Comparison of ENCODE assay signal across 32 mouse cellular contexts in the genomic region with DNA sequence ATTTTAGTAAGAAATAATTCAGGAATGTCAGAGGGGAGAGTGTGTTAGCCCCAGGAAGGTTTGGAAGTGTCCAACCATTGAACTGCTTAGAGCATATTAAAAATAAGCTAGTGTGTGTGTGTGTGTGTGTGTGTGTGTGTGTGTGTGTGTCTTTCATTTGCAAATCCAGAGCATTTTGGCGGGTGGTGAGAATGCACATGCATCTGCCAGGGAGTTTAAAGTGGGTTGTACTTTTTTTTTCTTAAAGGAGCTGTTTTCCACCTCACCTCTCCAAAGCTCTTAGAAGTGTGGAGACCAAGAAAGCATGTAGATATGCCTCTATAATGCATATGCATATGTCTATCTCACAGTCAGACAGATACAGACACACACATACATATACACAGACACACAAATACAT.
"Had no signal": no experiment of that assay in that cellular context is flagged by ENCODE, and none has a peak within 500 bp of the region (broad histone marks: within the 10 kb centered on the region; RNA-seq: fewer than 3 reads in every experiment).

No protein-coding gene starts in this region.

- H3K4me2 ChIP-seq: limb, embryonic 12.5 days; limb, embryonic 13.5 days; limb, embryonic 15.5 days; liver, embryonic 11.5 days; liver, embryonic 12.5 days; liver, embryonic 13.5 days; liver, embryonic 15.5 days; lung, embryonic 14.5 days; lung, embryonic 15.5 days; midbrain, embryonic 11.5 days; midbrain, embryonic 12.5 days; midbrain, embryonic 13.5 days; midbrain, embryonic 15.5 days; neural tube, embryonic 12.5 days had no signal

- H3K27me3 ChIP-seq: limb, embryonic 12.5 days; limb, embryonic 13.5 days; limb, embryonic 15.5 days; liver, embryonic 12.5 days; liver, embryonic 13.5 days; liver, embryonic 15.5 days; lung, embryonic 15.5 days; megakaryocyte, embryonic 14.5 days; midbrain, embryonic 12.5 days; midbrain, embryonic 13.5 days; midbrain, embryonic 15.5 days; neural tube, embryonic 12.5 days had no signal

- ATAC-seq: liver, embryonic 12.5 days; liver, postnatal 0 days; lung, postnatal 0 days; midbrain, embryonic 13.5 days; midbrain, embryonic 15.5 days; midbrain, embryonic 16.5 days had no signal

- H3K9me3 ChIP-seq: limb, embryonic 10.5 days; limb, embryonic 12.5 days; limb, embryonic 13.5 days; limb, embryonic 15.5 days; liver, embryonic 12.5 days; liver, embryonic 13.5 days; liver, embryonic 15.5 days; lung, embryonic 15.5 days; megakaryocyte, embryonic 14.5 days; midbrain, embryonic 10.5 days; midbrain, embryonic 12.5 days; midbrain, embryonic 13.5 days; midbrain, embryonic 15.5 days; neural tube, embryonic 12.5 days had no signal

- H3K27ac ChIP-seq: limb, embryonic 10.5 days; limb, embryonic 12.5 days; limb, embryonic 13.5 days; limb, embryonic 15.5 days; liver, embryonic 12.5 days; liver, embryonic 13.5 days; liver, embryonic 14.5 days; liver, embryonic 15.5 days; lung, embryonic 15.5 days; macrophage; midbrain, embryonic 10.5 days; midbrain, embryonic 12.5 days; midbrain, embryonic 13.5 days; midbrain, embryonic 15.5 days; neural tube, embryonic 12.5 days had no signal

- H3K36me3 ChIP-seq: limb, embryonic 10.5 days; limb, embryonic 12.5 days; limb, embryonic 13.5 days; limb, embryonic 15.5 days; liver, embryonic 12.5 days; liver, embryonic 13.5 days; liver, embryonic 15.5 days; lung, embryonic 15.5 days; midbrain, embryonic 10.5 days; midbrain, embryonic 12.5 days; midbrain, embryonic 13.5 days; midbrain, embryonic 15.5 days; neural tube, embryonic 12.5 days had no signal

- H3K9ac ChIP-seq: limb, embryonic 12.5 days; limb, embryonic 13.5 days; limb, embryonic 15.5 days; liver, embryonic 12.5 days; liver, embryonic 13.5 days; liver, embryonic 14.5 days; liver, embryonic 15.5 days; liver, postnatal 0 days; lung, embryonic 14.5 days; lung, embryonic 15.5 days; midbrain, embryonic 12.5 days; midbrain, embryonic 13.5 days; midbrain, embryonic 15.5 days; neural tube, embryonic 12.5 days had no signal

- DNase-seq: left cerebral cortex, postnatal 4 days; liver; liver, embryonic 13.5 days; liver, postnatal 0 days; lung, adult 18-20 months; lung, adult 2 months; lung, embryonic 14.5 days; lung, postnatal 10 days; lung, postnatal 14 days; lung, postnatal 36 days; lung, postnatal 4 days; midbrain, embryonic 14.5 days had no signal

- H3K4me3 ChIP-seq: limb, embryonic 10.5 days; limb, embryonic 12.5 days; limb, embryonic 13.5 days; limb, embryonic 15.5 days; liver, embryonic 12.5 days; liver, embryonic 13.5 days; liver, embryonic 15.5 days; lung, embryonic 15.5 days; megakaryocyte, embryonic 14.5 days; midbrain, embryonic 10.5 days; midbrain, embryonic 12.5 days; midbrain, embryonic 13.5 days; midbrain, embryonic 15.5 days; myocyte; neural tube, embryonic 12.5 days had no signal

- H3K4me1 ChIP-seq: limb, embryonic 10.5 days; limb, embryonic 12.5 days; limb, embryonic 13.5 days; limb, embryonic 15.5 days; liver, embryonic 12.5 days; liver, embryonic 13.5 days; liver, embryonic 15.5 days; lung, embryonic 15.5 days; megakaryocyte, embryonic 14.5 days; midbrain, embryonic 13.5 days; midbrain, embryonic 15.5 days had no signal
